Mouse (Mus musculus) left cerebral cortex, postnatal 14 days (tissue): ENCODE data around the gene Cyth3. TPM values are rescaled to one million over a fixed set of nuclear protein-coding genes. Genes with fewer than 3 reads are reported as not detected.
A peak's percentile ranks its signal among the peaks of the same experiment; 100 is the strongest.

ENCODE experiments used
- DNase-seq, 2 experiments: peaks; one replicate each; pipeline ENCODE4 v3.0.0; 2021 to 2022; ENCODE audit warnings: low spot score in 2 of 2, mixed read lengths in 1 of 2
- intact Hi-C: fragments of 180-260 bp; cut with DNase I; formaldehyde crosslinking; loops from one replicate; pipeline ENCODE4 v1.15.1; 2025
- total RNA-seq, 2 experiments: library from RNA; stranded (reverse); gene quantifications; 2 replicates each; pipeline ENCODE4 v1.2.3; 2021

The Cyth3 gene
- total RNA-seq, 2 experiments from 2014 or later = 53.5 to 59.4 TPM

DNA sequence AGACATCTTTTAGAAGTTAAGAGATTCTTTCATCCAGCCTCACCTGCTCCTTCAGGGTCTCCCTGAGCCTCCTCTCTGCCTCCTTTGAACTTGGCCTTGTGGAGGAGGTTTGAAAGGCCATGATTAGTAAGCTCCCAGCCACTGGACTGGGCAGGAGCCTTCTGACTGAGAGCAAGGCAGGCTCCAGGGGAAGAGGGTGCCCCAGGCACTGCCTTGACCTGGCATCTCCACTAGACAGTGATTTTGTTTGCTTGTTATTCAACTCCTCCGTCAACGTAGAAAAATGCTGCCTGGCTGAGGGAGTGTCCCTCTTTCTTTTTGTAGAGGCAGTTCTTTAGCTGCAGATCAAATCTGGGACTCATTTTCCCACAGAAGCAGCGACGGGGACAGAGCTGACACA lies 9.0 kb upstream of the Cyth3 start:
- intact Hi-C loops = no loop called here

GRCm38 (mm10) chr5:143614519-143614918 lies 7.7 kb upstream of the Cyth3 start:
- DNase-seq = no peak
- intact Hi-C loops = no loop called here

More for the DNA sequence above, 9.0 kb upstream of the Cyth3 start:
- DNase-seq = no peak

DNA sequence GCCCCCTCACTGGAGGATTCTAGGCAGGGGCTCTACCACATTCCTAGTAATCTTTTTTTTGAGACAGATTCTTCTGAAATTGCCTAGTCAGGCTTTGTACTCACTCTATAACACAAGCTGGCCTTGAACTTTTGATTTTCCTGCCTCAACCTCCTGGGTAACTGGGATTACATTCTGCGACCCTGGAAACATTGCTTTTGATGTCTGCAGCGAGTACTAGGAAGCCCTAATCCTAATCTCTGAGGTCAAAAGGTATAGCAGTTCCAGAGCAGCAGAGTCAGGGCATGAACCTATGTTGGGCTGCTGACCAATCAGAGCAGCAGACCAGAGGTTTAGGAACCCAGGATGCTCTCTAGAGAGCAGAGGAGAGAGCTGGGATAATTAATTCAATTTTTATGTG lies 6.9 kb upstream of the Cyth3 start:
- no peak for DNase-seq
- intact Hi-C loops = no loop called here

GRCm38 (mm10) chr5:143616116-143616515 lies 6.1 kb upstream of the Cyth3 start:
- no peak for DNase-seq
- intact Hi-C loops = no loop called here

GRCm38 (mm10) chr5:143616657-143617329 lies 5.5 kb upstream of the Cyth3 start:
- DNase-seq = no peak
- intact Hi-C loops = no loop called here

- no peak for DNase-seq
- intact Hi-C loops = no loop called here
Measured at GRCm38 (mm10) chr5:143617487-143618209, 4.6 kb upstream of the Cyth3 start.

GRCm38 (mm10) chr5:143618585-143618984 lies 3.7 kb upstream of the Cyth3 start:
- no peak for DNase-seq
- intact Hi-C loops = no loop called here

- intact Hi-C loops = loop anchor here (5.0 kb wide), 2 partner anchors 72 to 92 kb away; no protein-coding TSS in a partner anchor
- no peak for DNase-seq
Measured at GRCm38 (mm10) chr5:143620196-143620595, 2.1 kb upstream of the Cyth3 start.

DNA sequence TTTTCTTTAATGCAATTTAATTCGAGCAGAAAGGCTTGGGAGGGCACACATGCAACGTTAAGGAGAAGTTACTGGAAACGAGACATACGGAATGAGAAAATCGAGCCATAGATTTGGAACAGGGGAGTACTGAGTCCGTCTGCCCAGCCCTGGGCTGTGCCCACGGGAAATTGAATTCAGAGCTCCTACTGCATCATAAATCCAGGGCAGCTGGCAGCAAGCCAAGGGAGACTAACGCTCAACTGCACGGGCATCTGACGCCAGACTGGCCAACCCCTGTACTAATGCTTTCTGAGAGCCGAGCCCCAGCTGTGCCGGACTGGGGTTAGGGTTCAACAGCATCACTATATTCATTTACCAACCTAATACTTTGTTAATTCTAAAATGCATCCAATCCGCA lies 1.3 kb upstream of the Cyth3 start:
- DNase-seq = peak; percentile 54 to 63

GRCm38 (mm10) chr5:143622623-143623150 lies 440 bp downstream of the Cyth3 start:
- intact Hi-C loops = loop anchor here (5.0 kb wide), 2 partner anchors 70 to 90 kb away; no protein-coding TSS in a partner anchor
- DNase-seq = no peak

More for the DNA sequence above, 1.3 kb upstream of the Cyth3 start:
- intact Hi-C loops = loop anchor here (5.0 kb wide), 2 partner anchors 71 to 91 kb away; no protein-coding TSS in a partner anchor

GRCm38 (mm10) chr5:143623356-143624295 lies 1.4 kb downstream of the Cyth3 start:
- DNase-seq = no peak
- intact Hi-C loops = loop anchor here (5.0 kb wide), 2 partner anchors 69 to 89 kb away; no protein-coding TSS in a partner anchor

GRCm38 (mm10) chr5:143624449-143624848 lies 2.2 kb downstream of the Cyth3 start:
- intact Hi-C loops = loop anchor here (5.0 kb wide), 2 partner anchors 68 to 88 kb away; no protein-coding TSS in a partner anchor
- no peak for DNase-seq

- intact Hi-C loops = no loop called here
- DNase-seq = no peak
Measured at GRCm38 (mm10) chr5:143625497-143625896, 3.2 kb downstream of the Cyth3 start.

DNA sequence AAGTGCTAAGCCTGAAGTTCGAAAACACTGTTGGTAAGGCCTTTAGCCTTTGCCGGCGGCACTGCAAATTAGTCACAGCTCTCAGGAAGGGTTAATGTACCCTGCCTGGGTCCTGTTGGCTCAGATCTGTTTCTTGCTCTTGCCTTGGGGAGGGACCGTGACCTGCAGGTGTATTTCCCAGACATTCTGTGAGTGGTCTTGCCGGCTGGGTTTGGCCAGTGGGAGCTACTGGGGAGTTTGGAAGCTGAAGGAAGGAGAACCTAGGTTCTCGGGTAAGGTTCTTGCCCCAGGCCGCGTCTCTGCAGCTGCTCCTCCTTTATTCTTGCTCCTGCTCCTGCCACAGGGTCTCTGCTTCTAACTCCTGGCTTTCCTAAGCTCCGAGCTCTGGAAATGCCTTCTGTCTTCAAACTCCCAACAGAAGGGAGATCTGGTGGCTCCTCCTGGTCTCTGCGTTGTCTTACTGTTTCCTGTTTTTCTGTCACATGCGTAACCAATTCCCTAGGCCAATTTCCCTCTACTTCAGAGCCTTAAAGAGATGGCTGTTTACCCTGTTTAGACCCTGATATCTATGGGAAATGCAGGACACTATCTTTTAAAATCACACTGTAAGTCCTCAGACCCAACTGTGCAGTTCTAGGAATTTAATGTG lies 3.8 kb downstream of the Cyth3 start:
- intact Hi-C loops = no loop called here
- DNase-seq = no peak

GRCm38 (mm10) chr5:143627507-143627906 lies 5.3 kb downstream of the Cyth3 start:
- intact Hi-C loops = no loop called here
- no peak for DNase-seq

GRCm38 (mm10) chr5:143627926-143628325 lies 5.7 kb downstream of the Cyth3 start:
- DNase-seq = no peak
- intact Hi-C loops = no loop called here

DNA sequence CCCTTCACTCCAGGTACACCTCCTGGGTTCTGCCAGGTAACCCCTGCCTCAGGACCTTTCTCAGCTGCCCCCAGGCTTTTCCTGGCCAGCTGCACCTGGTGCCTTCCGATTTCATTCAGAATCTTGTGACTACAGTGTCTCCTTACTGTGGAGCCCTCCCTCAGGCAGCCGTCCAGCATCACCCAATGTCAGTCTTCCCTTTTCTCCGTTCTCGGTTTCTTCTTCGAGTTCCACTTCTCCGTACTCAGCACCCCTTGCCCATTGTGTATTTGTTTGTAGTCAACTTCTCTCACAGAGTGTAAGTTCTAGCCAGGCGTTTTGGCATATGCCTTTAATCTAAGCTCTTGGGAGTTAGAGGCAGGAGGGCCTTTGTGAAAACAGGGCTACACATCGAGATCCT lies 7.4 kb downstream of the Cyth3 start:
- intact Hi-C loops = no loop called here
- no peak for DNase-seq

DNA sequence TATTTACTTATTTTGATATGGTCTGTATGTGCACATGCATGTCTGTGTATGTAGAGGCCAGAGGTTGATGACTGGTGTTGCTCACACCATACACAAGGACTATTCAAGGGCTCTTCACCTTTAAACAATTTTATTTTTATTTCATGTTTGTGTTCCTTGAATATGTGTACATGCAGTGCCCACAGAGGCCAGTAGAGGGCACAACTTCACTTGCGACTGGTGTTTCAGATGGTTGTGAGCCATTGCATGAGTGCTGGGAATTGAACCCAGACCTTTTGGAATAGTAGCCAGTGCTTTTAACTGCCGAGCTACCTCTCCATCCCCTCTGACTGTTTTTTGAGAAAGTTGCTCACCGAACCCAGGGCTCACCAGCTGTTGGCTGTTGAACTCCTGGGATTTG lies 8.0 kb downstream of the Cyth3 start:
- intact Hi-C loops = no loop called here
- no peak for DNase-seq

GRCm38 (mm10) chr5:143630738-143631137 lies 8.5 kb downstream of the Cyth3 start:
- intact Hi-C loops = no loop called here
- no peak for DNase-seq
